Mouse (Mus musculus) kidney, embryonic 16.5 days (tissue): ENCODE results near the gene Grk6. TPM values are rescaled to one million over a fixed set of nuclear protein-coding genes. Genes with fewer than 3 reads are reported as not detected.

ENCODE experiments used
- ATAC-seq: fragments of 200-750 bp; cut with Nextera tagmentation; 2 replicates; pipeline ENCODE4 v1.8.0; 2017; ENCODE audit warnings: moderate TSS enrichment; ENCODE audit not compliant: low FRiP score, low TSS enrichment
- H3K27ac ChIP-seq: fragments of 300-500 bp; sonication (generic); 2 replicates; pipeline ENCODE4 v1.5.1; 2014; ENCODE audit warnings: low read length
- H3K27me3 ChIP-seq: fragments of 300-500 bp; sonication (generic); 2 replicates; pipeline ENCODE4 v1.6.1; 2014; ENCODE audit warnings: low read length, control low read depth, mixed read lengths; ENCODE audit not compliant: insufficient read depth
- H3K36me3 ChIP-seq: fragments of 300-500 bp; sonication (generic); 2 replicates; pipeline ENCODE4 v1.6.1; 2014; ENCODE audit warnings: low read length, control low read depth, mixed read lengths; ENCODE audit not compliant: insufficient read depth
- H3K4me1 ChIP-seq: fragments of 300-500 bp; sonication (generic); 2 replicates; pipeline ENCODE4 v1.6.1; 2014; ENCODE audit warnings: low read length, control low read depth, mixed read lengths; ENCODE audit not compliant: insufficient read depth
- H3K4me2 ChIP-seq: fragments of 300-500 bp; sonication (generic); replicated peaks from 2 replicates; pipeline ENCODE4 v1.6.1; 2014; ENCODE audit warnings: low read depth, low read length
- H3K4me3 ChIP-seq: fragments of 300-500 bp; sonication (generic); 2 replicates; pipeline ENCODE4 v1.5.1; 2014; ENCODE audit warnings: mild to moderate bottlenecking, low read length
- H3K9ac ChIP-seq: fragments of 300-500 bp; sonication (generic); replicated peaks from 2 replicates; pipeline ENCODE4 v1.6.1; 2014; ENCODE audit warnings: low read length
- H3K9me3 ChIP-seq: fragments of 300-500 bp; sonication (generic); 2 replicates; pipeline ENCODE4 v1.6.1; 2016; ENCODE audit warnings: low read length, control low read depth
- WGBS: fragments of 180-500 bp; shearing (Covaris S2); extraction: QIAGEN DNeasy Blood & Tissue Kit; methylation state at CpG from one replicate; pipeline ENCODE4 v1.1.7; 2014; 5-methylcytosine and 5-hydroxymethylcytosine counted together
- polyA plus RNA-seq: library from polyadenylated mRNA; unstranded; fragments of >200 nt; fragmentation: Nextera tagmentation; extraction: Ambion mirVana; gene quantifications from 2 replicates; pipeline ENCODE4 v1.2.1, GENCODE M21; 2015

Gene Grk6
- polyA plus RNA-seq, 1 experiment from 2014 or later = 25.6 TPM

GRCm38 (mm10) chr13:55445361-55446091 lies 654 bp downstream of the Grk6 start:
- peak overlapping the region; percentile 85 for H3K4me3 ChIP-seq
- peak overlapping the region; percentile 98 for H3K27ac ChIP-seq
- peaks cover 30% of the 10 kb centered on the region for H3K4me1 ChIP-seq
- no peaks in the 10 kb centered on the region for H3K9me3 ChIP-seq
- H3K4me2 ChIP-seq = peak overlapping the region; percentile 81
- H3K9ac ChIP-seq = peak overlapping the region; percentile 94
- WGBS = under 1% methylated on average over 63 of the region's 66 CpGs
- H3K27me3 ChIP-seq = no peaks in the 10 kb centered on the region
- H3K36me3 ChIP-seq = peaks cover 2% of the 10 kb centered on the region
- ATAC-seq = no peak; the same call in 1 of the 2 replicates

- WGBS = 79% methylated on average over 6 of the region's 6 CpGs
- Histone ChIP-seq H3K27me3 (no peaks in the 10 kb centered on the region), H3K4me3 (peak overlapping the region; percentile 85), H3K9me3 (no peaks in the 10 kb centered on the region), H3K4me1 (peaks cover 30% of the 10 kb centered on the region), H3K36me3 (peaks cover 12% of the 10 kb centered on the region), H3K27ac (no peak overlapping the region), H3K4me2 (peak overlapping the region; percentile 81), H3K9ac (peak overlapping the region; percentile 94)
- ATAC-seq = no peak
These were observed 1.7 kb downstream of the Grk6 start for GRCm38 (mm10) chr13:55446483-55447105.

- H3K9ac ChIP-seq = no peak overlapping the region
- H3K4me1 ChIP-seq = peaks cover 30% of the 10 kb centered on the region
- ATAC-seq = no peak
- H3K4me2 ChIP-seq = no peak overlapping the region
- no peak overlapping the region for H3K4me3 ChIP-seq
- H3K27ac ChIP-seq = no peak overlapping the region
- H3K9me3 ChIP-seq = no peaks in the 10 kb centered on the region
- no peaks in the 10 kb centered on the region for H3K27me3 ChIP-seq
- H3K36me3 ChIP-seq = peaks cover 22% of the 10 kb centered on the region
- 50% methylated on average over 3 of the region's 3 CpGs for WGBS
These were observed 2.7 kb downstream of the Grk6 start for GRCm38 (mm10) chr13:55447543-55447943.

GRCm38 (mm10) chr13:55448131-55448530 lies 3.3 kb downstream of the Grk6 start:
- Histone ChIP-seq H3K36me3 (peaks cover 27% of the 10 kb centered on the region), H3K27ac (no peak overlapping the region), H3K27me3 (no peaks in the 10 kb centered on the region), H3K9ac (no peak overlapping the region), H3K9me3 (no peaks in the 10 kb centered on the region), H3K4me3 (no peak overlapping the region), H3K4me1 (peaks cover 30% of the 10 kb centered on the region), H3K4me2 (no peak overlapping the region)
- ATAC-seq = no peak
- WGBS = 85% methylated on average over 5 of the region's 5 CpGs

- no peaks in the 10 kb centered on the region for H3K27me3 ChIP-seq
- H3K4me2 ChIP-seq = no peak overlapping the region
- H3K9me3 ChIP-seq = no peaks in the 10 kb centered on the region
- H3K9ac ChIP-seq = no peak overlapping the region
- peaks cover 22% of the 10 kb centered on the region for H3K4me1 ChIP-seq
- no peak overlapping the region for H3K4me3 ChIP-seq
- H3K36me3 ChIP-seq = peaks cover 36% of the 10 kb centered on the region
- 93% methylated on average over 9 of the region's 9 CpGs for WGBS
- ATAC-seq = no peak
- H3K27ac ChIP-seq = no peak overlapping the region
These were observed 4.3 kb downstream of the Grk6 start for GRCm38 (mm10) chr13:55449205-55449604.

- no peak overlapping the region for H3K27ac ChIP-seq
- peaks cover 22% of the 10 kb centered on the region for H3K4me1 ChIP-seq
- no peak for ATAC-seq
- no peaks in the 10 kb centered on the region for H3K9me3 ChIP-seq
- peaks cover 41% of the 10 kb centered on the region for H3K36me3 ChIP-seq
- 87% methylated on average over 17 of the region's 17 CpGs for WGBS
- H3K4me3 ChIP-seq = no peak overlapping the region
- no peak overlapping the region for H3K4me2 ChIP-seq
- H3K27me3 ChIP-seq = no peaks in the 10 kb centered on the region
- no peak overlapping the region for H3K9ac ChIP-seq
These were observed 5.0 kb downstream of the Grk6 start for GRCm38 (mm10) chr13:55449679-55450441.

GRCm38 (mm10) chr13:55450511-55450980 lies 5.7 kb downstream of the Grk6 start:
- Histone ChIP-seq H3K4me3 (no peak overlapping the region), H3K4me1 (peaks cover 22% of the 10 kb centered on the region), H3K9me3 (no peaks in the 10 kb centered on the region), H3K9ac (no peak overlapping the region), H3K27me3 (no peaks in the 10 kb centered on the region), H3K27ac (no peak overlapping the region), H3K36me3 (peaks cover 41% of the 10 kb centered on the region), H3K4me2 (no peak overlapping the region)
- 92% methylated on average over 11 of the region's 11 CpGs for WGBS
- no peak for ATAC-seq

- no peak overlapping the region for H3K27ac ChIP-seq
These were observed 6.4 kb downstream of the Grk6 start for GRCm38 (mm10) chr13:55451296-55451695.

GRCm38 (mm10) chr13:55451785-55452549 lies 7.1 kb downstream of the Grk6 start:
- Histone ChIP-seq H3K27ac (no peak overlapping the region), H3K36me3 (peaks cover 41% of the 10 kb centered on the region), H3K9me3 (no peaks in the 10 kb centered on the region), H3K4me1 (peaks cover 11% of the 10 kb centered on the region), H3K9ac (no peak overlapping the region), H3K27me3 (no peaks in the 10 kb centered on the region), H3K4me3 (no peak overlapping the region), H3K4me2 (no peak overlapping the region)
- no peak for ATAC-seq
- 93% methylated on average over 16 of the region's 16 CpGs for WGBS

More at GRCm38 (mm10) chr13:55451296-55451695, 6.4 kb downstream of the Grk6 start:
- H3K4me2 ChIP-seq = no peak overlapping the region
- H3K36me3 ChIP-seq = peaks cover 41% of the 10 kb centered on the region
- H3K4me1 ChIP-seq = peaks cover 18% of the 10 kb centered on the region
- WGBS = 88% methylated on average over 10 of the region's 10 CpGs
- H3K4me3 ChIP-seq = no peak overlapping the region
- no peaks in the 10 kb centered on the region for H3K9me3 ChIP-seq
- ATAC-seq = no peak
- no peak overlapping the region for H3K9ac ChIP-seq
- H3K27me3 ChIP-seq = no peaks in the 10 kb centered on the region
